Mouse (Mus musculus): ENCODE data around the gene Med31. TPM values are rescaled to one million over a fixed set of nuclear protein-coding genes. Genes with fewer than 3 reads are reported as not detected.
"Not testable (repeated sequence)": the region's sequence is repeated elsewhere in the genome, so short reads cannot be mapped to it uniquely, and the experiment has no call there.

Med31 gene
- polyA plus RNA-seq, 1 experiment from 2014 or later, result 48.9 TPM

- 88% methylated on average over 1 of the region's 1 CpGs for WGBS
- Histone ChIP-seq H3K27me3 (no peaks in the 10 kb centered on the region), H3K4me1 (no peaks in the 10 kb centered on the region), H3K4me2 (replicated peaks) (no peak overlapping the region), H3K4me3 (no peak overlapping the region), H3K27ac (no peak overlapping the region), H3K9ac (no peak overlapping the region), H3K9me3 (no peaks in the 10 kb centered on the region), H3K36me3 (peaks cover 59% of the 10 kb centered on the region)
- ATAC-seq (ENCODE audit: low FRiP score, low read depth), result no peak
Measured at GRCm38 (mm10) chr11:72190857-72191256, 24.5 kb downstream of the Med31 start.

DNA sequence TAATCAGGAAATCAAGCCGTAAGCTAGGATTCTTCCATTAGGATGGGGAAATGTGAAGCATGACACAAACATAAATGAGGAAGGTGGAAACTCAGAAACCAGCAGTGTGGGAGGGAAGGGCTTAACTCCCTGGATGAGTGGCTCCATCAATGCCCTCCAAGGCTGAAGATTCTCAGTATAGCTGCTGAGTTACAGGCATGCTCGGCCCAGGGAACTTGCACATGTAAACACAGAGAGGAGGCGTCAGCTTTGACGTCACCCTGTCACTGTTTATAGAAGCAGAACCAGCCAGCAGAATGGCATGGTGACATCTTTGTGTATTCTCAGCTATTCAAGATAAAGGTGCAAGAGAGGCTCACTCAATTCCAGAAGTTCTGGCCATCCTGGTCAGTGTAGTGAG lies 31.1 kb downstream of the Med31 start:
- Histone ChIP-seq H3K9me3 (no peaks in the 10 kb centered on the region), H3K36me3 (peaks cover 62% of the 10 kb centered on the region), H3K4me3 (no peak overlapping the region), H3K27me3 (no peaks in the 10 kb centered on the region), H3K4me2 (replicated peaks) (no peak overlapping the region), H3K9ac (no peak overlapping the region), H3K4me1 (no peaks in the 10 kb centered on the region), H3K27ac (no peak overlapping the region)
- no peak for ATAC-seq (ENCODE audit: low FRiP score, low read depth)
- WGBS, result 88% methylated on average over 4 of the region's 4 CpGs

GRCm38 (mm10) chr11:72181136-72181535 lies 34.3 kb downstream of the Med31 start:
- no peak overlapping the region for H3K4me3 ChIP-seq
- H3K4me1 ChIP-seq, result no peaks in the 10 kb centered on the region
- no peak overlapping the region for H3K9ac ChIP-seq
- WGBS, result 87% methylated on average over 4 of the region's 4 CpGs
- H3K4me2 ChIP-seq (replicated peaks), result no peak overlapping the region
- ATAC-seq (ENCODE audit: low FRiP score, low read depth), result no peak
- H3K9me3 ChIP-seq, result no peaks in the 10 kb centered on the region
- no peak overlapping the region for H3K27ac ChIP-seq
- peaks cover 64% of the 10 kb centered on the region for H3K36me3 ChIP-seq
- H3K27me3 ChIP-seq, result no peaks in the 10 kb centered on the region

DNA sequence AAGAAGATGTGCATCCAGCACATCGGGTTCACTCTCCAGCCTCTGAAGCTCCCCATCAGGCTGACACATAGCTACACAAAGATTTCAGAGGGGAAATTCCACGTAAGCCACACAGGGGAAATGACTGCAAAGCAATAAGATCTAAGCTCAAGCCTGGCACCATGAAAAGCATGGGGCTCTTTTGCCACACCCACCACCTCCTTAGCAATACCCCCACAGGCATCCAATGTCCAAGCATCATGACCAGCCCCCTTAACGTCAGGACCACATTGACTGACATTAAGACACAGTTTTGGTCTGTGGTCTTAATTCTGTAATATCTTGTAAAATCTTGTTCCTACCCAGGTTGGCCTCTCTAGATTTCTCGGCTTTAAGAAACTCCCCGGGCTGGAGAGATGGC lies 34.8 kb downstream of the Med31 start:
- no peak overlapping the region for H3K4me2 ChIP-seq (replicated peaks)
- H3K4me1 ChIP-seq, result no peaks in the 10 kb centered on the region
- H3K9ac ChIP-seq, result no peak overlapping the region
- no peak for ATAC-seq (ENCODE audit: low FRiP score, low read depth)
- peaks cover 67% of the 10 kb centered on the region for H3K36me3 ChIP-seq
- H3K4me3 ChIP-seq, result no peak overlapping the region
- H3K27ac ChIP-seq, result no peak overlapping the region
- no peaks in the 10 kb centered on the region for H3K27me3 ChIP-seq
- H3K9me3 ChIP-seq, result no peaks in the 10 kb centered on the region
- WGBS, result 91% methylated on average over 5 of the region's 5 CpGs

DNA sequence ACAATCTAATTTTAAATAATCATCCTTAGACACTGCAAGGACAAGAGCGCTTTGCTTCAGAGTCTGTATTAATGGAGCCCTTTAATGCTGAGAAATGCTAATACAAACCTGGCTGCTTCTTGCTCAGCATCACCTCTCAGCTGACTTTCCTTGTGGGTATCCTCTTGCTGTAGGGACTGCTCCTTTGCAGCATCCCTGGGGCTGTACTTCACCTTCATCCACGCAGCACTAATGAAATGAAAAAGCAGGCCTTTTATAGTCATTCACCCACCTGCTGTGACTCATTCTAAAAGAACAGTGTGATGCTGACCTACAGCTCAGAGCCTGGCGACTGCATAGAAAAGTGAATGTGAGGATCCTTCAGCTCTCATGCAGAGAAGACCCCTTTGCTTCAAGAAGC lies 38.8 kb downstream of the Med31 start:
- 53% methylated on average over 3 of the region's 3 CpGs for WGBS
- Histone ChIP-seq H3K36me3 (peaks cover 89% of the 10 kb centered on the region), H3K27me3 (no peaks in the 10 kb centered on the region), H3K9me3 (no peaks in the 10 kb centered on the region), H3K9ac (no peak overlapping the region), H3K4me3 (no peak overlapping the region), H3K4me2 (replicated peaks) (no peak overlapping the region), H3K4me1 (no peaks in the 10 kb centered on the region), H3K27ac (no peak overlapping the region)
- ATAC-seq (ENCODE audit: low FRiP score, low read depth), result no peak

- Histone ChIP-seq H3K4me3 (no peak overlapping the region), H3K4me2 (replicated peaks) (no peak overlapping the region), H3K9me3 (no peaks in the 10 kb centered on the region), H3K36me3 (peaks cover 83% of the 10 kb centered on the region), H3K4me1 (no peaks in the 10 kb centered on the region), H3K27ac (no peak overlapping the region), H3K27me3 (no peaks in the 10 kb centered on the region), H3K9ac (no peak overlapping the region)
- 81% methylated on average over 5 of the region's 5 CpGs for WGBS
- ATAC-seq (ENCODE audit: low FRiP score, low read depth), result no peak
Measured at GRCm38 (mm10) chr11:72175966-72176365, 39.4 kb downstream of the Med31 start.

- Histone ChIP-seq H3K27ac (no peak overlapping the region), H3K9ac (no peak overlapping the region), H3K4me2 (replicated peaks) (no peak overlapping the region), H3K36me3 (peaks cover 83% of the 10 kb centered on the region), H3K9me3 (no peaks in the 10 kb centered on the region), H3K27me3 (no peaks in the 10 kb centered on the region), H3K4me1 (no peaks in the 10 kb centered on the region), H3K4me3 (no peak overlapping the region)
- no peak for ATAC-seq (ENCODE audit: low FRiP score, low read depth)
- 96% methylated on average over 6 of the region's 6 CpGs for WGBS
Measured at GRCm38 (mm10) chr11:72174721-72175120, 40.7 kb downstream of the Med31 start.

GRCm38 (mm10) chr11:72173506-72173905 lies 41.9 kb downstream of the Med31 start:
- no peak overlapping the region for H3K4me2 ChIP-seq (replicated peaks)
- H3K4me3 ChIP-seq, result no peak overlapping the region
- peaks cover 83% of the 10 kb centered on the region for H3K36me3 ChIP-seq
- no peaks in the 10 kb centered on the region for H3K4me1 ChIP-seq
- ATAC-seq (ENCODE audit: low FRiP score, low read depth), result no peak
- 88% methylated on average over 5 of the region's 5 CpGs for WGBS
- no peaks in the 10 kb centered on the region for H3K9me3 ChIP-seq
- no peak overlapping the region for H3K9ac ChIP-seq
- no peak overlapping the region for H3K27ac ChIP-seq
- H3K27me3 ChIP-seq, result no peaks in the 10 kb centered on the region

GRCm38 (mm10) chr11:72171906-72172305 lies 43.5 kb downstream of the Med31 start:
- not testable (repeated sequence) for ATAC-seq (ENCODE audit: low FRiP score, low read depth); H3K9me3 ChIP-seq; H3K4me2 ChIP-seq (replicated peaks); H3K4me1 ChIP-seq; H3K27me3 ChIP-seq; H3K27ac ChIP-seq; H3K4me3 ChIP-seq; H3K9ac ChIP-seq
- H3K36me3 ChIP-seq, result peaks cover 81% of the 10 kb centered on the region
- WGBS, result 66% methylated on average over 4 of the region's 4 CpGs

DNA sequence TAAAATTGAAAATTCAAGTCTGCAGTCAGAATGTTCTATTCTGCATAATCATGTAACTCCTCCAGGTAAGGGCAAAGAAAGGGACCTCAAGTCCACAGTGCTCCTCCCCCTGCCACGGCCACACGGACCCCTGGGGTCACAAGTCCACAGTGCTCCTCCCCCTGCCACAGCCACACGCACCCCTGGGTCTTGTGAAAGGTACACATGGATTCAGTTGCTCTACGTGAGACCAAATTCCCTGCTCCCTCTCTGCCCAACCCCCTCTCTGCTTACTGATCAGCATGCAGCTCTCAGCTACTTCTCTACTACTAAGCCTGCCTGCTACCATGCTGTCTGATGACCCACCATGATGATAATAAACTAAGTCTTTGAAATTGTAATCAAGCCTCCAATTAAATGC lies 45.5 kb downstream of the Med31 start:
- Histone ChIP-seq H3K4me3 (no peak overlapping the region), H3K36me3 (peaks cover 83% of the 10 kb centered on the region), H3K4me2 (replicated peaks) (no peak overlapping the region), H3K27me3 (no peaks in the 10 kb centered on the region), H3K4me1 (no peaks in the 10 kb centered on the region), H3K9me3 (no peaks in the 10 kb centered on the region), H3K9ac (no peak overlapping the region), H3K27ac (no peak overlapping the region)
- no peak for ATAC-seq (ENCODE audit: low FRiP score, low read depth)
- WGBS, result 81% methylated on average over 4 of the region's 4 CpGs

- 74% methylated on average over 2 of the region's 2 CpGs for WGBS
Measured at GRCm38 (mm10) chr11:72163198-72163597, 52.2 kb downstream of the Med31 start.

More at GRCm38 (mm10) chr11:72163198-72163597, 52.2 kb downstream of the Med31 start:
- H3K27ac ChIP-seq, result no peak overlapping the region
- no peak overlapping the region for H3K9ac ChIP-seq
- ATAC-seq (ENCODE audit: low FRiP score, low read depth), result no peak
- peaks cover 84% of the 10 kb centered on the region for H3K36me3 ChIP-seq
- H3K27me3 ChIP-seq, result no peaks in the 10 kb centered on the region
- no peaks in the 10 kb centered on the region for H3K4me1 ChIP-seq
- H3K9me3 ChIP-seq, result no peaks in the 10 kb centered on the region
- no peak overlapping the region for H3K4me3 ChIP-seq
- no peak overlapping the region for H3K4me2 ChIP-seq (replicated peaks)

All from limb, embryonic 13.5 days (tissue).